Mouse (Mus musculus): ENCODE measurements around the gene Mrnip. TPM values are rescaled to one million over a fixed set of nuclear protein-coding genes. Genes with fewer than 3 reads are reported as not detected.

Mrnip gene
- polyA plus RNA-seq, 1 experiment from 2014 or later: 38.8 TPM

DNA sequence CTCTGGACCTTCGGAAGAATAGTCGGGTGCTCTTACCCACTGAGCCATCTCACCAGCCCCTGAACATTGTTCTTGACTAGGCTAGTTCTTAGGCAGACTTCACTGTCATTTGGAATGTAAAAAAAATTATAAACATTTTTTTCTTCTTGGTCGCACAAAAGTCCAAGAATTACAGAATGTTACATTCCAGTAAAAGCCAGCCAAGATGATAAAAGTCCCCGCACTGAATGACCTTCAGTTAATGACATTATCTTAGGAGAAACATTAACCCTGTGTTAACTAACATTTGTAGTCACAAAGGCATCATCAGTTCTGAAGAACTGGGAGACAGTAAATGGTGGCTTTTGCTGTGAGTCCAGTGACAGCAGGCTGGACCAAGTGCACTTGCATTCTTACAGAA lies 16.1 kb downstream of the Mrnip start:
- Histone ChIP-seq H3K4me2 (ENCODE audit: low read length) (no peak overlapping the region), H3K9ac (replicated peaks; ENCODE audit: low read length) (no peak overlapping the region), H3K4me1 (ENCODE audit: control insufficient read depth, insufficient read depth, low read length) (no peaks in the 10 kb centered on the region), H3K4me3 (replicated peaks; ENCODE audit: low read depth, low read length) (no peak overlapping the region), H3K36me3 (ENCODE audit: control insufficient read depth, insufficient read depth, low read length) (peaks cover 42% of the 10 kb centered on the region), H3K27me3 (ENCODE audit: control insufficient read depth, insufficient read depth, low read length) (no peaks in the 10 kb centered on the region), H3K9me3 (ENCODE audit: control insufficient read depth, low read length) (no peaks in the 10 kb centered on the region), H3K27ac (replicated peaks; ENCODE audit: low read depth, low read length) (no peak overlapping the region)
- no peak for DNase-seq
- no peak for ATAC-seq (ENCODE audit: low FRiP score, low TSS enrichment)
- WGBS: 91% methylated on average over 4 of the region's 4 CpGs

DNA sequence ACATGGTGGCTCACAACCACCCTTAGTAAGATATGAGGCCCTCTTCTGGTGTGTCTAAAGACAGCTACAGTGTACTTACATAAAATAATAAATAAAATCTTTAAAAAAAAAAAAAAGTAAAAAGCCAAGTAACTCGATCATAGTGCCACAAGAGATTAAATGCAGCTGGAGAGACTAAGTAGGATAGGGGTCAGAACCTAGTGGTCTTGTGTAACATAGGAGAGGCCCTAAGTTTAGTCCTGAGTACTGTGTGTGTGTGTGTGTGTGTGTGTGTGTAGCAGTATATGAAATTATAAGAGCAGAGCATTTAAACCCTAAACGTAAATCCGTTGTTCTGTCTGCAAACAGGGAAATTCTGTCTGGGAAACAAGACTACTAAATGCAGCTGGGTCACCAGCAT lies 18.0 kb downstream of the Mrnip start:
- Histone ChIP-seq H3K4me3 (replicated peaks; ENCODE audit: low read depth, low read length) (no peak overlapping the region), H3K9me3 (ENCODE audit: control insufficient read depth, low read length) (no peaks in the 10 kb centered on the region), H3K4me1 (ENCODE audit: control insufficient read depth, insufficient read depth, low read length) (no peaks in the 10 kb centered on the region), H3K4me2 (ENCODE audit: low read length) (no peak overlapping the region), H3K36me3 (ENCODE audit: control insufficient read depth, insufficient read depth, low read length) (peaks cover 44% of the 10 kb centered on the region), H3K27ac (replicated peaks; ENCODE audit: low read depth, low read length) (no peak overlapping the region), H3K9ac (replicated peaks; ENCODE audit: low read length) (no peak overlapping the region), H3K27me3 (ENCODE audit: control insufficient read depth, insufficient read depth, low read length) (no peaks in the 10 kb centered on the region)
- ATAC-seq (ENCODE audit: low FRiP score, low TSS enrichment) (no peak), DNase-seq (no peak)
- whole genome bisulfite sequencing: 91% methylated on average over 3 of the region's 3 CpGs

DNA sequence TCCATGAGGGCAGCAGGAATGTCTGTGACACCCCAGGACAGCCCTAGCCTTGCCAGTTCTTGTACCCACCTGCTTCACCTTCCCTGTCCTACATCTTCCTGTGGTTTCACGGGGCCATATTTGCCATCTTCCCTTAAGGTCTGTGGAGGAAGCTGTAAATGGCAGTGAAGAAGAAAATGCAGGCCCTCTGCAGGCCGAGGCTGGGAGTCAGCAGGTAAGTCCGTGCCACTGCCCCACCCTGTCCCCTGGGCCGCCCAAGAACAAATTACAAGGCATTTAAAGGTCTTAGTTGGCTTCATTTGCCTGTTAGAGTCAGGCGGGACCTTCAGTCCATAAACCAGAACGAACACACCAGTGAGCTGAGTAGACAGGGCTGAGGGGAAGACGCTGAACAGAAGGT lies 19.8 kb downstream of the Mrnip start:
- ATAC-seq (ENCODE audit: low FRiP score, low TSS enrichment) (no peak), DNase-seq (no peak)
- H3K36me3 ChIP-seq (ENCODE audit: control insufficient read depth, insufficient read depth, low read length): peaks cover 50% of the 10 kb centered on the region
- H3K27me3 ChIP-seq (ENCODE audit: control insufficient read depth, insufficient read depth, low read length): no peaks in the 10 kb centered on the region
- no peaks in the 10 kb centered on the region for H3K4me1 ChIP-seq (ENCODE audit: control insufficient read depth, insufficient read depth, low read length)
- H3K9me3 ChIP-seq (ENCODE audit: control insufficient read depth, low read length): no peaks in the 10 kb centered on the region
- 78% methylated on average over 7 of the region's 7 CpGs for WGBS
- H3K4me3 ChIP-seq (replicated peaks; ENCODE audit: low read depth, low read length): no peak overlapping the region
- no peak overlapping the region for H3K27ac ChIP-seq (replicated peaks; ENCODE audit: low read depth, low read length)
- no peak overlapping the region for H3K9ac ChIP-seq (replicated peaks; ENCODE audit: low read length)
- no peak overlapping the region for H3K4me2 ChIP-seq (ENCODE audit: low read length)

DNA sequence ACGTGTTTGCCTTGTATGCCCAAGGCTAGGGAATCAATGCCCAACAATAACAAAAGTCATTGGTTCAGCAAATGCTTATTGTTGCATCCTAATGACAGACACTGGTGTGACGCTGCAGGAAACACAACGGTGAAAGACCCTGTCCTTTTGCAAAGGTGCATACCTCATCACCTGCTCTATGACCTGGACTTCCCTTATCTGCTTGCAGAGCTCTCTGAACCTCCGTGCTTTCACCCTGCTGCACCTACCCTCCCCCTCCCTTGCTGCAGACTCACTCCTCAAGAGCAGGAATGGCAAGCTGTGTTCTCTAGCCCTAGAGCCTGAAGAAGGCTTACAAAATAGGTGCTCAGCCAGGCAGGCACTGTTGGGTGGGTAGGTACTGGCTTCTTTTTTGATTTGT lies 20.5 kb downstream of the Mrnip start:
- no peaks in the 10 kb centered on the region for H3K4me1 ChIP-seq (ENCODE audit: control insufficient read depth, insufficient read depth, low read length)
- DNase-seq: no peak
- H3K9me3 ChIP-seq (ENCODE audit: control insufficient read depth, low read length): no peaks in the 10 kb centered on the region
- no peaks in the 10 kb centered on the region for H3K27me3 ChIP-seq (ENCODE audit: control insufficient read depth, insufficient read depth, low read length)
- no peak for ATAC-seq (ENCODE audit: low FRiP score, low TSS enrichment)
- no peak overlapping the region for H3K4me3 ChIP-seq (replicated peaks; ENCODE audit: low read depth, low read length)
- WGBS: 90% methylated on average over 4 of the region's 4 CpGs
- H3K4me2 ChIP-seq (ENCODE audit: low read length): no peak overlapping the region
- no peak overlapping the region for H3K9ac ChIP-seq (replicated peaks; ENCODE audit: low read length)
- no peak overlapping the region for H3K27ac ChIP-seq (replicated peaks; ENCODE audit: low read depth, low read length)
- H3K36me3 ChIP-seq (ENCODE audit: control insufficient read depth, insufficient read depth, low read length): peaks cover 55% of the 10 kb centered on the region

DNA sequence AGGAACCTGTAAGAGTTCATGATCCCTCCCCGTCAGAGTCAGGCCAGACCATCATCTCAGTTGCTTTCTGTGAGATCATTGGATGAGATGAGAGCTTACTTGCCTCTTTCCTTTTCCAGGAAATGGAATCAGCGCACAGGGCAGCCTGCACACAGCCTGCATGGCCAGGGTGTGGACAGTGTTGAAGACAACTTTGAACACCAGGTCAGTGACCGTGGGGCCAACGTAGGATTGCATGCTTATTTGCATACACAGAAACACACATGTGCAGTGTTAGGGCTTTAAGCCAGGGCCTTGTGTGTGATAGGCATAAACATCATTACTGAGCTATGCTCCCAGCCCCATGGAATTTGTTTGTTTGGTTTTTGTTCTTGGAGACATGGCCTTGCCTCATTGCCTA lies 23.3 kb downstream of the Mrnip start:
- 93% methylated on average over 4 of the region's 4 CpGs for WGBS
- Histone ChIP-seq H3K36me3 (ENCODE audit: control insufficient read depth, insufficient read depth, low read length) (peaks cover 69% of the 10 kb centered on the region), H3K4me1 (ENCODE audit: control insufficient read depth, insufficient read depth, low read length) (no peaks in the 10 kb centered on the region), H3K4me3 (replicated peaks; ENCODE audit: low read depth, low read length) (no peak overlapping the region), H3K27me3 (ENCODE audit: control insufficient read depth, insufficient read depth, low read length) (no peaks in the 10 kb centered on the region), H3K9me3 (ENCODE audit: control insufficient read depth, low read length) (no peaks in the 10 kb centered on the region), H3K27ac (replicated peaks; ENCODE audit: low read depth, low read length) (no peak overlapping the region), H3K9ac (replicated peaks; ENCODE audit: low read length) (no peak overlapping the region), H3K4me2 (ENCODE audit: low read length) (no peak overlapping the region)
- no peak for DNase-seq
- no peak for ATAC-seq (ENCODE audit: low FRiP score, low TSS enrichment)

DNA sequence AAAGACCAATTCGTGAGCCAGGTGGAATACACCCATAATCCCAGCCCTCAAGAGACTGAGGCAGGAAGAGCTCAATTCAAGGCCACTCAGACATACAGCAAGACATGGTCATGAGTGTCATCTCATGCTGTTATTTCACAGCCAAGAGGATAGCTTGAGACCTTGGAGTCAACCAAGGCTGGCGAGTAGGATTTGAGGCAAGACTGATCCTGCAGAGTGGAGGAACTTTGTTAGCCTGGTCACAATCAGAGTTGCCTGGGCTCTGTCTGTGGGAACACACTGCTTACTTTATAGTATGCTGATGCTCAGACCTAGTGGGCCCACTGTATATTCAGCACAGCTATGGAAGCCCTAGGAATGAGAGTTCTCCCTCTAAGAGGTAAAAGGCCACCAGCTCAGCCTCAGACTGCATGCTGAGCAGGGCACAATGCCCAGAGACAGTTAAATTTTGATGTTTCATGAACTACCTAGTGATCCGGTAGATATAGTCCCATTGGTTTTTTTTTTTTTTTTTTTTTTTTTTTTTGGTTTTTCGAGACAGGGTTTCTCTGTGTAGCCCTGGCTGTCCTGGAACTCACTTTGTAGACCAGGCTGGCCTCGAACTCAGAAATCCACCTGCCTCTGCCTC lies 24.1 kb downstream of the Mrnip start:
- H3K4me2 ChIP-seq (ENCODE audit: low read length): no peak overlapping the region
- no peaks in the 10 kb centered on the region for H3K27me3 ChIP-seq (ENCODE audit: control insufficient read depth, insufficient read depth, low read length)
- peaks cover 76% of the 10 kb centered on the region for H3K36me3 ChIP-seq (ENCODE audit: control insufficient read depth, insufficient read depth, low read length)
- no peaks in the 10 kb centered on the region for H3K4me1 ChIP-seq (ENCODE audit: control insufficient read depth, insufficient read depth, low read length)
- no peak overlapping the region for H3K9ac ChIP-seq (replicated peaks; ENCODE audit: low read length)
- 93% methylated on average over 3 of the region's 5 CpGs for WGBS
- H3K4me3 ChIP-seq (replicated peaks; ENCODE audit: low read depth, low read length): no peak overlapping the region
- ATAC-seq (ENCODE audit: low FRiP score, low TSS enrichment) (no peak), DNase-seq (no peak)
- no peaks in the 10 kb centered on the region for H3K9me3 ChIP-seq (ENCODE audit: control insufficient read depth, low read length)
- no peak overlapping the region for H3K27ac ChIP-seq (replicated peaks; ENCODE audit: low read depth, low read length)

DNA sequence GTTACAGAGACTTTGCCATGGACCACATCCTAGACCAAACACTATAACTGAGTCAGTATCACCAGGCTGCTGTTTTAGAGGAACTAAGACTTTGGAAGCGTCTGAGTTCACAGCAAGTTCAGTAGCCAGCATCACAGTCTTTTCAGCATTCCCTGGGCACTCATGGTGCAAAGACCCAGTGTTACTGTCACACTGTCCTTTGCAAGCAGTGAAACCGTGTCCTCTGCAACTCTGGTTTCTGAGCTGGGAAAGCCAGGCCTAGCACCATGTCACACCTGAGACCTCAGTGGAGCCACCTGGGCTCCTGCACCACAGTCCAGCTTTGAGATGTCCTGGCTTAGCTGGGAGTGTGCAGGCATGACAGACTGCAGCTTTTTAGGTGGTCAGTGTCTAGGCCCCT lies 24.7 kb downstream of the Mrnip start:
- Histone ChIP-seq H3K36me3 (ENCODE audit: control insufficient read depth, insufficient read depth, low read length) (peaks cover 81% of the 10 kb centered on the region), H3K27ac (replicated peaks; ENCODE audit: low read depth, low read length) (no peak overlapping the region), H3K4me1 (ENCODE audit: control insufficient read depth, insufficient read depth, low read length) (no peaks in the 10 kb centered on the region), H3K27me3 (ENCODE audit: control insufficient read depth, insufficient read depth, low read length) (no peaks in the 10 kb centered on the region), H3K4me3 (replicated peaks; ENCODE audit: low read depth, low read length) (no peak overlapping the region), H3K9me3 (ENCODE audit: control insufficient read depth, low read length) (no peaks in the 10 kb centered on the region), H3K9ac (replicated peaks; ENCODE audit: low read length) (no peak overlapping the region), H3K4me2 (ENCODE audit: low read length) (no peak overlapping the region)
- 89% methylated on average over 2 of the region's 2 CpGs for WGBS
- DNase-seq (no peak), ATAC-seq (ENCODE audit: low FRiP score, low TSS enrichment) (no peak)

DNA sequence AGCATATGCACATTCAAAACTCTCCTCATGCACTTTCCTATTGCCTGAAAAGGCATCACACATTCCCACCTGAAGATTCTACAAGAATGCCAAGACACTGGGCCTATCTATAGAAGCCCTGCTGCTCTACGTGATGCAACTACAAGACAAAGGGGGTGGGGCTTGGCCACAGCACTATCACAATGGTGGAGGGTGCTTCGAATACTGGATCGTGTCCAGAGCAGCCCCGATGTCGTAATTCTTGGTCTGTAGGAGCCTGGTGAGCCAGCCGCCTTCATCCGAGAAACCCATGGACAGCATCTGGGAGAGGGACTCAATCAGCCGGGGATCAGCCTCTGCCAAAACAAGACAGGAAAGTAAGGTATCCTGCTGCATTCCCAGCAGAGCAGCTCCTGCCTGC lies 26.4 kb downstream of the Mrnip start:
- 85% methylated on average over 8 of the region's 8 CpGs for WGBS
- DNase-seq: no peak
- Histone ChIP-seq H3K27me3 (ENCODE audit: control insufficient read depth, insufficient read depth, low read length) (no peaks in the 10 kb centered on the region), H3K4me2 (ENCODE audit: low read length) (no peak overlapping the region), H3K27ac (replicated peaks; ENCODE audit: low read depth, low read length) (no peak overlapping the region), H3K4me3 (replicated peaks; ENCODE audit: low read depth, low read length) (no peak overlapping the region), H3K36me3 (ENCODE audit: control insufficient read depth, insufficient read depth, low read length) (peaks cover 86% of the 10 kb centered on the region), H3K4me1 (ENCODE audit: control insufficient read depth, insufficient read depth, low read length) (no peaks in the 10 kb centered on the region), H3K9ac (replicated peaks; ENCODE audit: low read length) (no peak overlapping the region), H3K9me3 (ENCODE audit: control insufficient read depth, low read length) (no peaks in the 10 kb centered on the region)
- ATAC-seq (ENCODE audit: low FRiP score, low TSS enrichment): no peak

DNA sequence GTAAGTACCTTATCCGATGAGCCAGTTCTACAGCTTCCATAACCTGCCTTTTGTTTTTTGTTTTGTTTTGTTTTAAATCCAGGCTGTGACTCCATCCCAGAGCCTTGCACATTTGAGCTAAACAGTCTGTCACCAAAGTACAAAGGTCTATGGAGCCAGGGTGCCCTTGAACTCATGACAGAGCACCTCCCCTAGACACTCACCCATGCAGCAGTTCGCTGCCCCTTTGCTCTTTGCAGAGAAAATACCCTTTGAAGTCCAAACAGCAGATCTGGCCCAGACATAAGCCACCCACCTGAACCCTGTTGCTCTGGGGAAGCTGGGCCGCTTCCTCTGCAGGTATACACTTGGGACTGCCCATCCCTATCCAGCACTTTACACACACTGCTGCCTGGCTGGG lies 27.3 kb downstream of the Mrnip start:
- Histone ChIP-seq H3K4me1 (ENCODE audit: control insufficient read depth, insufficient read depth, low read length) (no peaks in the 10 kb centered on the region), H3K9ac (replicated peaks; ENCODE audit: low read length) (no peak overlapping the region), H3K4me3 (replicated peaks; ENCODE audit: low read depth, low read length) (no peak overlapping the region), H3K27ac (replicated peaks; ENCODE audit: low read depth, low read length) (no peak overlapping the region), H3K9me3 (ENCODE audit: control insufficient read depth, low read length) (no peaks in the 10 kb centered on the region), H3K4me2 (ENCODE audit: low read length) (no peak overlapping the region), H3K36me3 (ENCODE audit: control insufficient read depth, insufficient read depth, low read length) (peaks cover 93% of the 10 kb centered on the region), H3K27me3 (ENCODE audit: control insufficient read depth, insufficient read depth, low read length) (no peaks in the 10 kb centered on the region)
- WGBS: 94% methylated on average over 3 of the region's 3 CpGs
- no peak for DNase-seq
- no peak for ATAC-seq (ENCODE audit: low FRiP score, low TSS enrichment)
